Mouse (Mus musculus): ENCODE results near the gene Hpd. TPM values are rescaled to one million over a fixed set of nuclear protein-coding genes. Genes with fewer than 3 reads are reported as not detected.

Gene Hpd
- total and polyA plus RNA-seq, 3 experiments: 0.20 TPM; not detected in 2

DNA sequence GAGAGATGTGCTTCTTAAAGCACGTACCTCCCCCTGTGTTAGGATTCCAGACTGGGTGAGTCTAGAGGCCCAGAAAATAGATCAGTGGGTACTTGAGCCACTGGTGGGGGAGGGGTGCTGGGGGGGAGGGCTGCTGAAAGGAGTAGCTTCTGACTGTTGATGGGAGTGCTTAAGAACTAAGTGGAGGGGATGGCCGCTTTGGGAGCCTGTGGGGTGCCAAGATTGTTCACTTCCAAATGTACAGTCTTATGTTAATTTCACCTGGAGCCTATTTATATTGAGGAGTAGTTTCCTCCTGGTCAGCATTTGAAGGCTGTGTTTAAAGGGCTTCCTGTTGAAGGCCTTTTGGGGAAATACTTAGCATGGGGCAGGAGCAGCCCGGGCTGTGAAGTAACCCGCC, 24.6 kb downstream of the Hpd start:
- in situ Hi-C loops (cut with MboI; ENCODE audit: low pct_ligation_motif_present, low pct_unique_long_range_greater_than_20kb, low sequenced_read_pairs) (no loop called here), dilution Hi-C loops (cut with MboI; ENCODE audit: extremely low pct_ligation_motif_present, extremely low pct_unique_long_range_greater_than_20kb, low sequenced_read_pairs) (no loop called here)
- H3K9ac ChIP-seq (ENCODE audit: insufficient read depth, low read depth): no peak overlapping the region
- no peak overlapping the region for H3K27ac ChIP-seq (ENCODE audit: insufficient read depth, low read depth)
- no peaks in the 10 kb centered on the region for H3K27me3 ChIP-seq (replicated peaks)
- peaks cover 78 to 92% of the 10 kb centered on the region in 2 experiments for H3K36me3 ChIP-seq (replicated peaks in 1 of 2; ENCODE audit: control insufficient read depth in 1 of 2, insufficient read depth in 1 of 2, low read length in 1 of 2)
- H3K79me2 ChIP-seq (replicated peaks; ENCODE audit: control insufficient read depth, extremely low read depth, insufficient read depth, poor library complexity, severe bottlenecking): no peaks in the 10 kb centered on the region
- no peaks in the 10 kb centered on the region for H3K9me3 ChIP-seq (replicated peaks; ENCODE audit: low read length)
- DNase-seq (ENCODE audit: extremely low read depth): no peak
- peaks cover 0 to 3% of the 10 kb centered on the region in 2 experiments; a peak in 1 of 4 replicates for H3K4me1 ChIP-seq (ENCODE audit: control insufficient read depth in 1 of 2, insufficient read depth in 2 of 2)
- TF ChIP-seq HCFC1 (IDR thresholded peaks at IDR 0.05; ENCODE audit: low read depth, low read length) (no peak), BHLHE40 (IDR thresholded peaks at IDR 0.05; ENCODE audit: low read depth, low read length) (no peak), ZNF384 (IDR thresholded peaks at IDR 0.05; ENCODE audit: low read depth, low read length) (no peak), RAD21 (IDR thresholded peaks at IDR 0.05; ENCODE audit: low read depth, low read length) (no peak), NRF1 (IDR thresholded peaks at IDR 0.05; ENCODE audit: low read depth, low read length) (no peak), CTCF (conservative IDR thresholded peaks at IDR 0.05 in 1 of 2, IDR thresholded peaks at IDR 0.05 in 1 of 2; ENCODE audit: low read depth in 2 of 2, low read length in 2 of 2) (no peak), USF1 (IDR thresholded peaks at IDR 0.05; ENCODE audit: low read depth, low read length) (no peak), EP300 (IDR thresholded peaks at IDR 0.05; ENCODE audit: low read length) (no peak), ELF1 (IDR thresholded peaks at IDR 0.05; ENCODE audit: low read depth, low read length) (no peak), JUN (IDR thresholded peaks at IDR 0.05; ENCODE audit: insufficient read depth, low read depth, low read length) (no peak)
- no peak overlapping the region for H3K4me3 ChIP-seq (replicated peaks in 1 of 3; ENCODE audit: low read depth in 2 of 3, low read length in 2 of 3, poor library complexity in 1 of 3)
- H3K4me2 ChIP-seq (ENCODE audit: insufficient read depth, low read depth, poor library complexity, severe bottlenecking): no peak overlapping the region

DNA sequence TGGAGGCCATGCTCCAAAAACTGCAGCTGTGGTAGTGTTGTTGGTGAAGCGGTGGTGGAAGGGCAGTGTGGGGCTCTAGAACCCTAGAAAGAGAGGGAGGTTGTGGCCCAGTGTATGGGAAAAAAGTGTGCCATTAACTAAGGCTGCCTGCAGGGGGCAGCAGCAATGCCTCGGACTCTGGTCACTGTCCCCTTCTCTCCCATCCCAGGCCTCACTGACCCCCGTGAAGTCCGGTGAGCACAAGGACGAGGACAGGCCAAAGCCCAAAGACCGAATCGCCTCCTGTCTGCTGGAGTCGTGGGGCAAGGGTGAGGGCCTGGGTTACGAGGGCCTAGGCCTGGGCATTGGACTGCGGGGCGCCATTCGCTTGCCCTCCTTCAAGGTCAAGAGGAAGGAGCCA, 25.8 kb downstream of the Hpd start:
- in situ Hi-C loops (cut with MboI; ENCODE audit: low pct_ligation_motif_present, low pct_unique_long_range_greater_than_20kb, low sequenced_read_pairs): no loop called here
- Histone ChIP-seq H3K4me1 (ENCODE audit: control insufficient read depth in 1 of 2, insufficient read depth in 2 of 2) (peaks cover 5 to 13% of the 10 kb centered on the region in 2 experiments), H3K79me2 (replicated peaks; ENCODE audit: control insufficient read depth, extremely low read depth, insufficient read depth, poor library complexity, severe bottlenecking) (peaks cover 6% of the 10 kb centered on the region), H3K4me2 (ENCODE audit: insufficient read depth, low read depth, poor library complexity, severe bottlenecking) (no peak overlapping the region), H3K27ac (ENCODE audit: insufficient read depth, low read depth) (no peak overlapping the region), H3K27me3 (replicated peaks) (no peaks in the 10 kb centered on the region), H3K9me3 (replicated peaks; ENCODE audit: low read length) (no peaks in the 10 kb centered on the region), H3K9ac (ENCODE audit: insufficient read depth, low read depth) (no peak overlapping the region), H3K4me3 (replicated peaks in 1 of 3; ENCODE audit: low read depth in 2 of 3, low read length in 2 of 3, poor library complexity in 1 of 3) (no peak overlapping the region), H3K36me3 (replicated peaks in 1 of 2; ENCODE audit: control insufficient read depth in 1 of 2, insufficient read depth in 1 of 2, low read length in 1 of 2) (peaks cover 80 to 91% of the 10 kb centered on the region in 2 experiments)
- dilution Hi-C loops (cut with MboI; ENCODE audit: extremely low pct_ligation_motif_present, extremely low pct_unique_long_range_greater_than_20kb, low sequenced_read_pairs): no loop called here
- TF ChIP-seq SMC3 (IDR thresholded peaks at IDR 0.05; ENCODE audit: low read depth, low read length): peak; percentile 14; the same call in 1 of the 2 replicates
- TF ChIP-seq CTCF (conservative IDR thresholded peaks at IDR 0.05 in 1 of 2, IDR thresholded peaks at IDR 0.05 in 1 of 2; ENCODE audit: low read depth in 2 of 2, low read length in 2 of 2): peak; percentile 33 to 60; a peak in 3 of 4 replicates
- no peak for TF ChIP-seq RCOR1 (conservative IDR thresholded peaks at IDR 0.05; ENCODE audit: low read depth, low read length)
- DNase-seq (ENCODE audit: extremely low read depth): no peak

DNA sequence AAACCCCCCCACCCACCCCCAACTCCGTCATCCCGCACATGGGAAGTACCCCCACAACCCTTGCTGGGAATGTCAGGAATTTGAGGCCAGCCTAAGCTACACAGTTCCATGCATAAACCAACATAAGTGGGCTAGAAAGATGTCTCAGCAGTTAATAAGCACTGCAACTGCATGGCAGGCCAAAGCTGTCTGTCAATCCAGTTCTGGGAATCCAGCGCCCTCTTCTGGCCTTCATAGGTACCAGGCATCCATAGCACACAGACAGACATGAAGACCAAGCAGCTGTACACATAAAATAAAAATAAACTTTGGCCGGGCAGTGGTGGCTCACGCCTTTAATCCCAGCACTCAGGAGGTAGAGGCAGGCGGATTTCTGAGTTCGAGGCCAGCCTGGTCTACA, 27.1 kb downstream of the Hpd start:
- H3K4me3 ChIP-seq (replicated peaks in 1 of 3; ENCODE audit: low read depth in 2 of 3, low read length in 2 of 3, poor library complexity in 1 of 3): no peak overlapping the region
- H3K36me3 ChIP-seq (replicated peaks in 1 of 2; ENCODE audit: control insufficient read depth in 1 of 2, insufficient read depth in 1 of 2, low read length in 1 of 2): peaks cover 70 to 82% of the 10 kb centered on the region in 2 experiments
- no peaks in the 10 kb centered on the region for H3K27me3 ChIP-seq (replicated peaks)
- H3K27ac ChIP-seq (ENCODE audit: insufficient read depth, low read depth): no peak overlapping the region
- in situ Hi-C loops (cut with MboI; ENCODE audit: low pct_ligation_motif_present, low pct_unique_long_range_greater_than_20kb, low sequenced_read_pairs): no loop called here
- H3K4me2 ChIP-seq (ENCODE audit: insufficient read depth, low read depth, poor library complexity, severe bottlenecking): no peak overlapping the region
- DNase-seq (ENCODE audit: extremely low read depth): peak; percentile 87
- dilution Hi-C loops (cut with MboI; ENCODE audit: extremely low pct_ligation_motif_present, extremely low pct_unique_long_range_greater_than_20kb, low sequenced_read_pairs): no loop called here
- H3K9me3 ChIP-seq (replicated peaks; ENCODE audit: low read length): no peaks in the 10 kb centered on the region
- peaks cover 9 to 18% of the 10 kb centered on the region in 2 experiments for H3K4me1 ChIP-seq (ENCODE audit: control insufficient read depth in 1 of 2, insufficient read depth in 2 of 2)
- no peak overlapping the region for H3K9ac ChIP-seq (ENCODE audit: insufficient read depth, low read depth)
- H3K79me2 ChIP-seq (replicated peaks; ENCODE audit: control insufficient read depth, extremely low read depth, insufficient read depth, poor library complexity, severe bottlenecking): peaks cover 11% of the 10 kb centered on the region
- TF ChIP-seq SIN3A (IDR thresholded peaks at IDR 0.05; ENCODE audit: low read length) (peak; percentile 61; the same call in 1 of the 2 replicates), NELFE (IDR thresholded peaks at IDR 0.05; ENCODE audit: low read depth, low read length) (peak; percentile 30; the same call in 1 of the 2 replicates), JUND (conservative IDR thresholded peaks at IDR 0.05; ENCODE audit: low read depth, low read length) (no peak), IRF4 (IDR thresholded peaks at IDR 0.05; ENCODE audit: low read depth, low read length) (peak; percentile 62), ZKSCAN1 (IDR thresholded peaks at IDR 0.05; ENCODE audit: borderline replicate concordance, low read depth, low read length) (no peak), TCF12 (IDR thresholded peaks at IDR 0.05; ENCODE audit: low read depth, low read length) (0 out of 2 replicates have a peak, but pooled peaks have one; percentile 19), USF2 (conservative IDR thresholded peaks at IDR 0.05; ENCODE audit: low read depth, low read length) (no peak), RAD21 (IDR thresholded peaks at IDR 0.05; ENCODE audit: low read depth, low read length) (peak; percentile 82), EP300 (IDR thresholded peaks at IDR 0.05; ENCODE audit: low read length) (no peak), MEF2A (IDR thresholded peaks at IDR 0.05; ENCODE audit: borderline replicate concordance, low read depth, low read length) (0 out of 2 replicates have a peak, but pooled peaks have one; percentile 24), MAFK (IDR thresholded peaks at IDR 0.05; ENCODE audit: insufficient replicate concordance, low read length) (no peak), GABPA (IDR thresholded peaks at IDR 0.05; ENCODE audit: insufficient replicate concordance, low read depth, low read length) (no peak), CTCF (conservative IDR thresholded peaks at IDR 0.05 in 1 of 2, IDR thresholded peaks at IDR 0.05 in 1 of 2; ENCODE audit: low read depth in 2 of 2, low read length in 2 of 2) (peak; percentile 53 to 88), ETS1 (conservative IDR thresholded peaks at IDR 0.05; ENCODE audit: low read depth, low read length) (no peak), POLR2A (IDR thresholded peaks at IDR 0.05; ENCODE audit: low read depth, low read length) (no peak), SMC3 (IDR thresholded peaks at IDR 0.05; ENCODE audit: low read depth, low read length) (peak; percentile 88), USF1 (IDR thresholded peaks at IDR 0.05; ENCODE audit: low read depth, low read length) (no peak), UBTF (IDR thresholded peaks at IDR 0.05; ENCODE audit: low read depth, low read length) (no peak)

All from CH12.LX (cell line).